Mouse (Mus musculus): Measurements from ENCODE around the gene Abhd17c. TPM values are rescaled to one million over a fixed set of nuclear protein-coding genes. Genes with fewer than 3 reads are reported as not detected.

The Abhd17c gene
- polyA plus RNA-seq, 1 experiment from 2014 or later, result 12.5 TPM

GRCm38 (mm10) chr7:84174655-84175448 is 23.2 kb upstream of the Abhd17c start:
- Histone ChIP-seq H3K4me2 (ENCODE audit: low read depth, low read length) (no peak overlapping the region), H3K4me3 (ENCODE audit: low read length) (no peak overlapping the region), H3K9ac (ENCODE audit: low read depth, low read length) (no peak overlapping the region), H3K36me3 (ENCODE audit: control insufficient read depth, insufficient read depth, low read length) (no peaks in the 10 kb centered on the region), H3K27me3 (replicated peaks; ENCODE audit: control insufficient read depth, insufficient read depth, low read length) (no peaks in the 10 kb centered on the region), H3K27ac (ENCODE audit: low read length) (no peak overlapping the region), H3K9me3 (ENCODE audit: control insufficient read depth, low read length) (no peaks in the 10 kb centered on the region), H3K4me1 (ENCODE audit: control insufficient read depth, insufficient read depth, low read length) (peaks cover 11% of the 10 kb centered on the region; the same call in 1 of the 2 replicates)
- 79% methylated on average over 11 of the region's 11 CpGs for WGBS
- no peak for ATAC-seq

DNA sequence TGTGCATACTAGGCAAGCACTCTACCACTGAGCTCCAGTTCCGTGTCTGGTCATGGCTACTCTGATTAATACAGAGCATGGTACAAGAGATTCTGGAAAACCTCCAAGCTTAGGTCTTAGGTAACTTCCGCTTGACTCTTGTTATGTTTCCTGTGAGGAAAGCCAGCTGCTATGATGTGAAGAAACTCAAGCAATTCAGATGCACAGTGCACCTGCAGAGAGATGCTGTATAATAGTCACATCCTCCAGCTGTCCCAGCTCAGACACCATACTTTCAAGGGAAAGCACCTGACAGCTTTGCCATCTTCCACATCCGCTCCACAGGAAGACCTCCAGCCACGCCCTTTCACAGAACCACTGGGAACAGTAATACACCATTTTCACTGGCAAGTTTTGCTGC is 21.7 kb upstream of the Abhd17c start:
- H3K4me3 ChIP-seq (ENCODE audit: low read length), result no peak overlapping the region
- H3K9ac ChIP-seq (ENCODE audit: low read depth, low read length), result no peak overlapping the region
- H3K36me3 ChIP-seq (ENCODE audit: control insufficient read depth, insufficient read depth, low read length), result no peaks in the 10 kb centered on the region
- H3K27ac ChIP-seq (ENCODE audit: low read length), result no peak overlapping the region
- no peaks in the 10 kb centered on the region for H3K27me3 ChIP-seq (replicated peaks; ENCODE audit: control insufficient read depth, insufficient read depth, low read length)
- no peak overlapping the region for H3K4me2 ChIP-seq (ENCODE audit: low read depth, low read length)
- WGBS, result 68% methylated on average over 4 of the region's 4 CpGs
- peaks cover 11% of the 10 kb centered on the region; the same call in 1 of the 2 replicates for H3K4me1 ChIP-seq (ENCODE audit: control insufficient read depth, insufficient read depth, low read length)
- ATAC-seq, result no peak
- no peaks in the 10 kb centered on the region for H3K9me3 ChIP-seq (ENCODE audit: control insufficient read depth, low read length)

- WGBS, result 64% methylated on average over 1 of the region's 1 CpGs
- H3K27ac ChIP-seq (ENCODE audit: low read length), result peak overlapping the region; percentile 80
Observed at GRCm38 (mm10) chr7:84171177-84171787, 19.6 kb upstream of the Abhd17c start.

DNA sequence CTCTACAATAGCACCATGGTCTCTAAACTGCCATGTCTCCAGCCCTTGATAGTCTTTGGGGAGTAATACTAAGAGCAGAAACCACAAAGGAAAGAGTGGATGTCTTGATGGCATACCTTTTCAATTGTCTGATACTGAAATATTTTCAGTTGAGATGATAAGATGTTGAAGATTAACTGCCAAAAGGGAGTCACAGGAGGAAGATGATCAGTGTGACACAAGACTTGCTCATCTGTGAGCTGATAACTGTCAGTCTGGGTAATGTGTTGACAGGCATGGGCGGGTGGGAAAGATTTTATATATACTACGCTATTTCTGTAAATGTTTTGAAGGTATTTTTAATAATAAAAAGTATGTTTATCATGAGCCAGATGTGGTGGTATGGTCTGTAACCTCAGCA is 16.7 kb upstream of the Abhd17c start:
- ATAC-seq, result no peak
- H3K36me3 ChIP-seq (ENCODE audit: control insufficient read depth, insufficient read depth, low read length), result no peaks in the 10 kb centered on the region
- H3K4me1 ChIP-seq (ENCODE audit: control insufficient read depth, insufficient read depth, low read length), result peaks cover 20% of the 10 kb centered on the region
- no peaks in the 10 kb centered on the region for H3K9me3 ChIP-seq (ENCODE audit: control insufficient read depth, low read length)
- H3K9ac ChIP-seq (ENCODE audit: low read depth, low read length), result no peak overlapping the region
- no peaks in the 10 kb centered on the region for H3K27me3 ChIP-seq (replicated peaks; ENCODE audit: control insufficient read depth, insufficient read depth, low read length)
- 89% methylated on average over 2 of the region's 2 CpGs for WGBS
- no peak overlapping the region for H3K27ac ChIP-seq (ENCODE audit: low read length)
- H3K4me2 ChIP-seq (ENCODE audit: low read depth, low read length), result no peak overlapping the region
- H3K4me3 ChIP-seq (ENCODE audit: low read length), result no peak overlapping the region

More at GRCm38 (mm10) chr7:84171177-84171787, 19.6 kb upstream of the Abhd17c start:
- peaks cover 7% of the 10 kb centered on the region; the same call in 1 of the 2 replicates for H3K4me1 ChIP-seq (ENCODE audit: control insufficient read depth, insufficient read depth, low read length)
- H3K9ac ChIP-seq (ENCODE audit: low read depth, low read length), result no peak overlapping the region
- no peak overlapping the region for H3K4me3 ChIP-seq (ENCODE audit: low read length)
- peak; percentile 93 for ATAC-seq
- H3K27me3 ChIP-seq (replicated peaks; ENCODE audit: control insufficient read depth, insufficient read depth, low read length), result no peaks in the 10 kb centered on the region
- H3K9me3 ChIP-seq (ENCODE audit: control insufficient read depth, low read length), result no peaks in the 10 kb centered on the region
- no peaks in the 10 kb centered on the region for H3K36me3 ChIP-seq (ENCODE audit: control insufficient read depth, insufficient read depth, low read length)
- no peak overlapping the region for H3K4me2 ChIP-seq (ENCODE audit: low read depth, low read length)

- WGBS, result 63% methylated on average over 4 of the region's 4 CpGs
- no peak overlapping the region for H3K4me3 ChIP-seq (ENCODE audit: low read length)
- no peaks in the 10 kb centered on the region for H3K27me3 ChIP-seq (replicated peaks; ENCODE audit: control insufficient read depth, insufficient read depth, low read length)
Observed at GRCm38 (mm10) chr7:84166721-84167419, 15.2 kb upstream of the Abhd17c start.

GRCm38 (mm10) chr7:84166007-84166406 is 14.3 kb upstream of the Abhd17c start:
- Histone ChIP-seq H3K4me2 (ENCODE audit: low read depth, low read length) (no peak overlapping the region), H3K9me3 (ENCODE audit: control insufficient read depth, low read length) (no peaks in the 10 kb centered on the region), H3K27me3 (replicated peaks; ENCODE audit: control insufficient read depth, insufficient read depth, low read length) (no peaks in the 10 kb centered on the region), H3K36me3 (ENCODE audit: control insufficient read depth, insufficient read depth, low read length) (no peaks in the 10 kb centered on the region), H3K4me1 (ENCODE audit: control insufficient read depth, insufficient read depth, low read length) (peaks cover 18% of the 10 kb centered on the region), H3K27ac (ENCODE audit: low read length) (peak overlapping the region; percentile 45), H3K4me3 (ENCODE audit: low read length) (no peak overlapping the region), H3K9ac (ENCODE audit: low read depth, low read length) (no peak overlapping the region)
- no peak for ATAC-seq
- WGBS, result 59% methylated on average over 1 of the region's 1 CpGs

More at GRCm38 (mm10) chr7:84166721-84167419, 15.2 kb upstream of the Abhd17c start:
- Histone ChIP-seq H3K36me3 (ENCODE audit: control insufficient read depth, insufficient read depth, low read length) (no peaks in the 10 kb centered on the region), H3K27ac (ENCODE audit: low read length) (peak overlapping the region; percentile 68), H3K9me3 (ENCODE audit: control insufficient read depth, low read length) (no peaks in the 10 kb centered on the region), H3K9ac (ENCODE audit: low read depth, low read length) (no peak overlapping the region), H3K4me2 (ENCODE audit: low read depth, low read length) (no peak overlapping the region), H3K4me1 (ENCODE audit: control insufficient read depth, insufficient read depth, low read length) (peaks cover 20% of the 10 kb centered on the region)
- peak; percentile 68 for ATAC-seq

- ATAC-seq, result peak; percentile 23; the same call in 1 of the 2 replicates
- no peaks in the 10 kb centered on the region for H3K9me3 ChIP-seq (ENCODE audit: control insufficient read depth, low read length)
- 41% methylated on average over 3 of the region's 3 CpGs for WGBS
- no peak overlapping the region for H3K4me2 ChIP-seq (ENCODE audit: low read depth, low read length)
- H3K4me1 ChIP-seq (ENCODE audit: control insufficient read depth, insufficient read depth, low read length), result peaks cover 15% of the 10 kb centered on the region; the same call in 1 of the 2 replicates
- H3K27ac ChIP-seq (ENCODE audit: low read length), result no peak overlapping the region
- no peak overlapping the region for H3K4me3 ChIP-seq (ENCODE audit: low read length)
- no peaks in the 10 kb centered on the region for H3K27me3 ChIP-seq (replicated peaks; ENCODE audit: control insufficient read depth, insufficient read depth, low read length)
- H3K9ac ChIP-seq (ENCODE audit: low read depth, low read length), result no peak overlapping the region
- no peaks in the 10 kb centered on the region for H3K36me3 ChIP-seq (ENCODE audit: control insufficient read depth, insufficient read depth, low read length)
Observed at GRCm38 (mm10) chr7:84165288-84165687, 13.6 kb upstream of the Abhd17c start.

- 59% methylated on average over 4 of the region's 4 CpGs for WGBS
Observed at GRCm38 (mm10) chr7:84164880-84165279, 13.2 kb upstream of the Abhd17c start.

GRCm38 (mm10) chr7:84164419-84164818 is 12.7 kb upstream of the Abhd17c start:
- no peaks in the 10 kb centered on the region for H3K27me3 ChIP-seq (replicated peaks; ENCODE audit: control insufficient read depth, insufficient read depth, low read length)
- no peak overlapping the region for H3K9ac ChIP-seq (ENCODE audit: low read depth, low read length)
- no peak overlapping the region for H3K4me2 ChIP-seq (ENCODE audit: low read depth, low read length)
- H3K4me3 ChIP-seq (ENCODE audit: low read length), result no peak overlapping the region
- H3K36me3 ChIP-seq (ENCODE audit: control insufficient read depth, insufficient read depth, low read length), result no peaks in the 10 kb centered on the region
- no peak for ATAC-seq
- WGBS, result 53% methylated on average over 2 of the region's 2 CpGs
- H3K4me1 ChIP-seq (ENCODE audit: control insufficient read depth, insufficient read depth, low read length), result peaks cover 15% of the 10 kb centered on the region; the same call in 1 of the 2 replicates
- H3K27ac ChIP-seq (ENCODE audit: low read length), result no peak overlapping the region
- H3K9me3 ChIP-seq (ENCODE audit: control insufficient read depth, low read length), result no peaks in the 10 kb centered on the region

More at GRCm38 (mm10) chr7:84164880-84165279, 13.2 kb upstream of the Abhd17c start:
- Histone ChIP-seq H3K27ac (ENCODE audit: low read length) (no peak overlapping the region), H3K4me3 (ENCODE audit: low read length) (no peak overlapping the region), H3K9me3 (ENCODE audit: control insufficient read depth, low read length) (no peaks in the 10 kb centered on the region), H3K27me3 (replicated peaks; ENCODE audit: control insufficient read depth, insufficient read depth, low read length) (no peaks in the 10 kb centered on the region), H3K9ac (ENCODE audit: low read depth, low read length) (no peak overlapping the region), H3K4me1 (ENCODE audit: control insufficient read depth, insufficient read depth, low read length) (peaks cover 15% of the 10 kb centered on the region; the same call in 1 of the 2 replicates), H3K36me3 (ENCODE audit: control insufficient read depth, insufficient read depth, low read length) (no peaks in the 10 kb centered on the region), H3K4me2 (ENCODE audit: low read depth, low read length) (no peak overlapping the region)
- ATAC-seq, result peak; percentile 44; the same call in 1 of the 2 replicates
